Mouse (Mus musculus) ES-E14 (cell line): Measurements from ENCODE around the gene Fosl2.

ENCODE experiments used
- ZC3H11A ChIP-seq: IDR thresholded peaks from 2 replicates; pipeline ENCODE4 v1.6.1; 2012; ENCODE audit warnings: low read depth, mild to moderate bottlenecking, inconsistent platforms, low read length, borderline replicate concordance
- ZNF384 ChIP-seq: IDR thresholded peaks from 2 replicates; pipeline ENCODE4 v1.6.1; 2012; ENCODE audit warnings: low read depth, low read length, inconsistent platforms

DNA sequence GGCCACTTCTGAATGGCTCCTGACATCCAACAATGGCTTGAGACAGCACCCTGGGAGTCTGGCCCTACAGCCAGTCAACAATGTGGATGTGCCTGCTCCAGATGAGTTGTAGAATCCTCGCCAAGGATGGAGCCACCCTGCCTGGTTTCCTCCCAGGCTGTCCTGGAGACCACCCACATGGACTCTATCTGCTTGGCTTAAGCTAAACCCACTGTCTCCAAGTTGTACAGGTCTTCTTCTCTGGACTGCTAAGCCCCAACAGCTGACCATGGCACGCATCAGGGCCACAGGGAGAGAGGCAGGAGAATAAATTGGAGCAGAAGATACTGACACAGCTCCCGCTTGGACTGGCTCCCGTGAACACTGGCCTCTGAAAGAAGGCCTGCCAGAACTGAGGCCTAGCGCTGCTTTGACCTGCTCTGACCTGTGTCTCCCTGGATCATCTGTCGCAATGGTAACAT, 32.6 kb upstream of the Fosl2 start:
- TF ChIP-seq ZC3H11A: no peak
- no peak for TF ChIP-seq ZNF384
